Mouse (Mus musculus) lung, adult 2 months (tissue): ENCODE data around the gene Pitpnm2.

Experiments used
- CTCF ChIP-seq: fragments of 200-500 bp; IDR thresholded peaks from 2 replicates; pipeline ENCODE4 v1.5.1; 2011; ENCODE audit warnings: mild to moderate bottlenecking, low read length, control low read depth; ENCODE audit not compliant: insufficient read depth
- POLR2A ChIP-seq: fragments of 200-500 bp; IDR thresholded peaks from 2 replicates; pipeline ENCODE4 v1.6.1; 2011; ENCODE audit warnings: low read depth, mild to moderate bottlenecking, control low read depth, low read length, borderline replicate concordance; ENCODE audit errors: extremely low read depth

- TF ChIP-seq CTCF (no peak), POLR2A (no peak)
Measured at GRCm38 (mm10) chr5:124093852-124094604, 155.5 kb downstream of the Pitpnm2 start.
